Mouse (Mus musculus): Measurements from ENCODE around the gene Ppp1r10. TPM values are rescaled to one million over a fixed set of nuclear protein-coding genes. Genes with fewer than 3 reads are reported as not detected.

Ppp1r10 gene
- polyA plus RNA-seq, 1 experiment from 2014 or later, result 23.6 TPM

DNA sequence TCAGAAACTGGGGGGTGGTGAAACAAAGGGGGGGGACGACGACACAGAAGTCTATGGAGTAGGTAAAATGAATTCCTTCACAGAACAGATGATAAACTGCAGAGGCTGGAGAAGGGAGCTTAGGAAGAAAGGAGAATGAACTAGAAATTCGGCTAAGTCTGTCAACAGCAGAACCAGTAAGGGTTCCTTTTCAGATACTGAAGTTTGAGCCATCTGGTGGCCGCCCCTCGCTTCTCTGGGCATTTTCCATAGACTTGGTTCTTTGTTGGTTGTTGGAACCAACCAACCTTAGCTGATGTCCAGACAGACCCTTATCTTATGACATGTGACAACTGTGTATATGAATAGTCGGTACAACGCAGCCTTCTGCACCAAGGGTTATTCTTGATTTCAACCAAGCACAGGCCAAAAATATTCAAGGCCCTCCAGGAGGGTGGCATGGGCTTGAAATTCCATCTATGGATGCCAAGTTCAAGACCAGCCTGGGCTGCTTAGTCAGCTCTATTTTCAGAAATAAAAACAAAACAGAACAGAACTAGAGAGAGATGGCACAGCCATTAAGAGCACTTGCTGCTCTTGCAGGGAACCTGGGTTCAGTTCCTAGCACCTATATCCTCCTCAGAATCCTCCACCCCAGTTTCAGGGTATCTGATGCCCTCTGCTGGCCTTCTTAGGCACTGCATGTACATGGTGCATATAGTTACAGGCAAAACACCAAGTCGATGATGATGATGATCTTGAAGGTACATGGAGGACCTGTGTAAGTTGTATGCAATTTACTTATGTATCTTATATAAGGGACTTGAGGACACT, 45.1 kb upstream of the Ppp1r10 start:
- ATAC-seq (ENCODE audit: insufficient number of reproducible peaks, insufficient read depth, low FRiP score, low read depth), result no peak
- Histone ChIP-seq H3K27ac (replicated peaks in 1 of 2; ENCODE audit: control insufficient read depth in 1 of 2, insufficient read depth in 1 of 2, low read depth in 2 of 2, low read length in 2 of 2) (peak overlapping the region; percentile 88 to 94), H3K4me3 (ENCODE audit: control insufficient read depth in 1 of 2, insufficient read depth in 1 of 2, low read depth in 1 of 2, low read length in 2 of 2) (peak overlapping the region; percentile 52 to 78), H3K9ac (ENCODE audit: low read length) (peak overlapping the region; percentile 88), H3K4me1 (ENCODE audit: control insufficient read depth in 2 of 2, insufficient read depth in 2 of 2, low read length in 2 of 2) (peaks cover 15 to 49% of the 10 kb centered on the region in 2 experiments), H3K36me3 (ENCODE audit: control insufficient read depth, insufficient read depth, low read length) (peaks cover 51% of the 10 kb centered on the region), H3K27me3 (ENCODE audit: control insufficient read depth, insufficient read depth, low read length) (no peaks in the 10 kb centered on the region), H3K9me3 (ENCODE audit: control insufficient read depth, low read length) (peaks cover 3% of the 10 kb centered on the region; the same call in 1 of the 2 replicates), H3K4me2 (ENCODE audit: low read length) (peak overlapping the region; percentile 92)
- WGBS, result 45% methylated on average over 8 of the region's 8 CpGs

DNA sequence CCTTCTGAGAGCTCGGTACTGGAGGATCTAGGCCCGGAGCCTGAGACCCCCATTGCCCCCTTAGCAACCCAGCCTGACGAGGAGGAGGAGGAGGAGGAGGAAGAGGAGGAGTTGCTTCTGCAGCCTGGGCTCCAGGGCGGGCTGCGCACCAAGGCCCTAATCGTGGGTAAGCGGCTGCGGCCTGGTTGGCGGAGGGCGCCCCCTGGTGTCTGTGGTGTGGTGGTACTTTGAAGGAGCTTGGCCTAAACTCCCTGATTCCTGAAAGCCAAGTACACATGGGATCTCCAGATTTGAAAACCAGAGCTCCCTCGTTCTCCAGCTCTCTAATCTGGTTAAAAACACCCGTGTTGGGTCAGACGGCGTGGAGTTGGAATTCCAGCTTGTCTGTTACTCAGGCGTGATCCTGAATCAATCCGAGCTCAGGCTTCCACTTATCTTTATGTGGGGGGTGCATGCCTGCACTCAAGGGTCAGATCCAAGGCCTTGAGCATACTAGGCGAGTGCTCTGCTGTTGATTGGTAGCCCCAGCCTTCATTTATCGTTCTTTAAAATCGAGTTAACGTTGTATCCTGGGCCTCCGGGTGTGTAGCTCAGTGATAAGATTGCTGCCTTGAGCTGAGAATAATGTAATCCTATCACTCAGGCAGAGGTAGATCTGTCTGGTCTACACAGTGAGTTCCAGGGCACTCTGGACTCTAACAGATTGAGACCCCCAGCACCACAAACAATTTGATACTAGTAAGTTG, 42.3 kb upstream of the Ppp1r10 start:
- peak overlapping the region; percentile 50; the same call in 1 of the 2 replicates for H3K9ac ChIP-seq (ENCODE audit: low read length)
- peaks cover 55% of the 10 kb centered on the region for H3K36me3 ChIP-seq (ENCODE audit: control insufficient read depth, insufficient read depth, low read length)
- ATAC-seq (ENCODE audit: insufficient number of reproducible peaks, insufficient read depth, low FRiP score, low read depth), result no peak
- WGBS, result 25% methylated on average over 21 of the region's 21 CpGs
- H3K4me1 ChIP-seq (ENCODE audit: control insufficient read depth in 2 of 2, insufficient read depth in 2 of 2, low read length in 2 of 2), result peaks cover 8 to 34% of the 10 kb centered on the region in 2 experiments
- peaks cover 3% of the 10 kb centered on the region; the same call in 1 of the 2 replicates for H3K9me3 ChIP-seq (ENCODE audit: control insufficient read depth, low read length)
- H3K4me3 ChIP-seq (ENCODE audit: control insufficient read depth in 1 of 2, insufficient read depth in 1 of 2, low read depth in 1 of 2, low read length in 2 of 2), result no peak overlapping the region
- H3K4me2 ChIP-seq (ENCODE audit: low read length), result peak overlapping the region; percentile 40
- no peak overlapping the region; a peak in 1 of 4 replicates for H3K27ac ChIP-seq (replicated peaks in 1 of 2; ENCODE audit: control insufficient read depth in 1 of 2, insufficient read depth in 1 of 2, low read depth in 2 of 2, low read length in 2 of 2)
- H3K27me3 ChIP-seq (ENCODE audit: control insufficient read depth, insufficient read depth, low read length), result no peaks in the 10 kb centered on the region

DNA sequence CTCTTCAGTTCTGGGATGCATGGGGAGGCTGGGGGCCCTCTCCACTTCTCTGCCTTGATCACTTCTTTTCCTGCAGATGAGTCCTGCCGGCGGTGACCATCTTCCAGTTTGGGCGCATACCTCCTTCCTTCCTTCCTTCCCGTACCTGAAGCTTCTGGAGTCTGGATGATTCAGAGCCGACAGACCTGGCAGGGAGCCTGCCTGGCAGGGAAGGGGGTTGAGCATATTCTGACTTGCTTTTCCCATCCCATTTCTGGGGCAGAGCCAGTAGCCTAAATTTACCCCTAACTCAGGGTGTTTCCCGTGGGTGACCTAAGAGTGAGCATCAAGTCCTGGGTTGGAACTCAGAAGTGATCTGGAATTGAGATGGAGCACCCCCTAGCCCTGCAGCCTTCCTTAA, 41.5 kb upstream of the Ppp1r10 start:
- no peaks in the 10 kb centered on the region for H3K27me3 ChIP-seq (ENCODE audit: control insufficient read depth, insufficient read depth, low read length)
- no peak overlapping the region for H3K27ac ChIP-seq (replicated peaks in 1 of 2; ENCODE audit: control insufficient read depth in 1 of 2, insufficient read depth in 1 of 2, low read depth in 2 of 2, low read length in 2 of 2)
- peaks cover 6 to 29% of the 10 kb centered on the region in 2 experiments; a peak in 3 of 4 replicates for H3K4me1 ChIP-seq (ENCODE audit: control insufficient read depth in 2 of 2, insufficient read depth in 2 of 2, low read length in 2 of 2)
- no peak for ATAC-seq (ENCODE audit: insufficient number of reproducible peaks, insufficient read depth, low FRiP score, low read depth)
- WGBS, result 84% methylated on average over 6 of the region's 6 CpGs
- no peak overlapping the region for H3K4me2 ChIP-seq (ENCODE audit: low read length)
- no peak overlapping the region for H3K4me3 ChIP-seq (ENCODE audit: control insufficient read depth in 1 of 2, insufficient read depth in 1 of 2, low read depth in 1 of 2, low read length in 2 of 2)
- H3K36me3 ChIP-seq (ENCODE audit: control insufficient read depth, insufficient read depth, low read length), result peaks cover 55% of the 10 kb centered on the region
- peaks cover 3% of the 10 kb centered on the region; the same call in 1 of the 2 replicates for H3K9me3 ChIP-seq (ENCODE audit: control insufficient read depth, low read length)
- no peak overlapping the region for H3K9ac ChIP-seq (ENCODE audit: low read length)

DNA sequence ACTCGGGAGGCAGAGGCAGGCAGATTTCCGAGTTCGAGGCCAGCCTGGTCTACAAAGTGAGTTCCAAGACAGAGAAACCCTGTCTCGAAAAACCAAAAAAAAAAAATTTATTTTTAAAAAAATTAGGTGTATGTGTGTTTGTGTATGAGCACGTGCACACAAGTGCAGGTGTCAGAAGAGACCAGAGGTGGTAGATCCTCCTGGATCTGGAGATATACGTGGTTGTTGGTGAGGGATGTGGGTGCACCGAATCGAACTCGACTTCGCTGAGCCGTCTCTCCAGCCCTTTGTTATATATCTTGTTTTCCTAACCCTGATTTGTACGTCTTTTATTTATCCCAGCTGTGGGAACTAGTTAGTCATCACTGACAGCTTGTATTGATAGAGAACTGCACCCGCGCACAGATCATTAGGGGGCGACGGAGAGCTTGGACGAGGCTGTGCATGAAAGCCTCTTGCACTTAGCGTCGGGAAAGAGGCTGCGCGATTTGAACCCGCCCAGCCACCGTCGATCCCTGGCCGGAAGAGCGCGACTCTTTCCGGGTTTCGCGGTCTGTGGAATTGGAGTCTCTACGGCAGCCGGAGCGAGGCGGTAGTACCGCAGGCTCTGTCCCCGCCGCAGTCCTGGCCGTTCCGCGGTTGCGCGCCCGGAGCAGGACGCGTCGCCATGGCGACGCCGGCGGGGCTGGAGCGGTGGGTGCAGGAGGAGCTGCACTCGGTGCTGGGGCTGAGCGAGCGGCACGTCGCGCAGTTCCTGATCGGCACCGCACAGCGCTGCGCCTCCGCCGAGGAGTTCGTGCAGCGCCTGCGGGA, 36.8 kb upstream of the Ppp1r10 start, which contains the start of gene Dhx16:
Dhx16 (plus strand) TSS at position 575 of the 813 bp plus-strand sequence.
- no peaks in the 10 kb centered on the region for H3K9me3 ChIP-seq (ENCODE audit: control insufficient read depth, low read length)
- peak within 1 kb of the TSS in 1 of 2 experiments; percentile 35; a peak in 2 of 4 replicates for H3K27ac ChIP-seq (replicated peaks in 1 of 2; ENCODE audit: control insufficient read depth in 1 of 2, insufficient read depth in 1 of 2, low read depth in 2 of 2, low read length in 2 of 2)
- WGBS, result 6% methylated on average over 66 of the region's 66 CpGs
- H3K36me3 ChIP-seq (ENCODE audit: control insufficient read depth, insufficient read depth, low read length), result peaks cover 56% of the 10 kb centered on the region
- H3K27me3 ChIP-seq (ENCODE audit: control insufficient read depth, insufficient read depth, low read length), result no peaks in the 10 kb centered on the region
- peak within 1 kb of the TSS; percentile 61 to 89 for H3K4me3 ChIP-seq (ENCODE audit: control insufficient read depth in 1 of 2, insufficient read depth in 1 of 2, low read depth in 1 of 2, low read length in 2 of 2)
- peak within 1 kb of the TSS; percentile 86 for H3K9ac ChIP-seq (ENCODE audit: low read length)
- H3K4me2 ChIP-seq (ENCODE audit: low read length), result peak within 1 kb of the TSS; percentile 66
- peaks cover 0 to 7% of the 10 kb centered on the region in 2 experiments; a peak in 3 of 4 replicates for H3K4me1 ChIP-seq (ENCODE audit: control insufficient read depth in 2 of 2, insufficient read depth in 2 of 2, low read length in 2 of 2)
- ATAC-seq (ENCODE audit: insufficient number of reproducible peaks, insufficient read depth, low FRiP score, low read depth), result peak; percentile 74

DNA sequence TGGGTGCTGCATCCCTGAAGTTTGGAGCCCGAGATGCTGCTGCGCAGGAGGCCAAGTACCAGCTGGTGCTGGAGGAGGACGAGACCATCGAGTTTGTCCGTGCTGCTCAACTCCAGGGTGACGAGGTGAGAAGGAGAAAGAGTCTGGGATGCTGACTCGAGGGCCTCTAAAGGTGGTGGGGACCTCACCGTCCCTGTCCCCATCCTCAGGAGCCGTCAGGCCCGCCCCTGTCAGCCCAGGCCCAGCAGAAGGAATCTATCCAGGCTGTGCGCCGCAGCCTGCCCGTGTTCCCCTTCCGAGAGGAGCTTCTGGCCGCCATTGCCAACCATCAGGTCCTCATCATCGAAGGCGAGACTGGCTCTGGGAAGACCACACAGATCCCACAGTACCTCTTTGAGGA, 33.3 kb upstream of the Ppp1r10 start:
- Histone ChIP-seq H3K9ac (ENCODE audit: low read length) (no peak overlapping the region), H3K27ac (replicated peaks in 1 of 2; ENCODE audit: control insufficient read depth in 1 of 2, insufficient read depth in 1 of 2, low read depth in 2 of 2, low read length in 2 of 2) (no peak overlapping the region), H3K4me3 (ENCODE audit: control insufficient read depth in 1 of 2, insufficient read depth in 1 of 2, low read depth in 1 of 2, low read length in 2 of 2) (no peak overlapping the region), H3K36me3 (ENCODE audit: control insufficient read depth, insufficient read depth, low read length) (peaks cover 66% of the 10 kb centered on the region), H3K27me3 (ENCODE audit: control insufficient read depth, insufficient read depth, low read length) (no peaks in the 10 kb centered on the region), H3K9me3 (ENCODE audit: control insufficient read depth, low read length) (no peaks in the 10 kb centered on the region), H3K4me2 (ENCODE audit: low read length) (no peak overlapping the region), H3K4me1 (ENCODE audit: control insufficient read depth in 2 of 2, insufficient read depth in 2 of 2, low read length in 2 of 2) (peaks cover 0 to 7% of the 10 kb centered on the region in 2 experiments; a peak in 3 of 4 replicates)
- WGBS, result 88% methylated on average over 17 of the region's 17 CpGs
- ATAC-seq (ENCODE audit: insufficient number of reproducible peaks, insufficient read depth, low FRiP score, low read depth), result no peak

DNA sequence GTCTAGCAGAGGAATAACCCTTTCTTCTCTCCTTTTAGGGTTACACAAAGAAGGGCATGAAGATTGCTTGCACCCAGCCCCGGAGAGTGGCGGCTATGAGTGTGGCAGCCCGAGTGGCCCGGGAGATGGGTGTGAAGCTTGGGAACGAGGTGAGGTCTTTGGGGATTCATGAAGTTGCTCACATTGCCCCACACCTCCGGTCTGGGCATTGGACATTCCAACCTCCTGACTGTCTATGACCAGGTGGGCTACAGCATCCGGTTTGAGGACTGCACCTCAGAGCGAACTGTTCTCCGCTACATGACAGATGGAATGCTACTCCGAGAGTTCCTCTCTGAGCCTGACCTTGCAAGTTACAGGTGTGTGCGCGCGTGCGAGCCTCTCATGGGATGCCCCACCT, 32.5 kb upstream of the Ppp1r10 start:
- Histone ChIP-seq H3K9ac (ENCODE audit: low read length) (no peak overlapping the region), H3K27me3 (ENCODE audit: control insufficient read depth, insufficient read depth, low read length) (no peaks in the 10 kb centered on the region), H3K9me3 (ENCODE audit: control insufficient read depth, low read length) (no peaks in the 10 kb centered on the region), H3K4me1 (ENCODE audit: control insufficient read depth in 2 of 2, insufficient read depth in 2 of 2, low read length in 2 of 2) (peaks cover 0 to 7% of the 10 kb centered on the region in 2 experiments; a peak in 3 of 4 replicates), H3K36me3 (ENCODE audit: control insufficient read depth, insufficient read depth, low read length) (peaks cover 74% of the 10 kb centered on the region), H3K4me3 (ENCODE audit: control insufficient read depth in 1 of 2, insufficient read depth in 1 of 2, low read depth in 1 of 2, low read length in 2 of 2) (no peak overlapping the region), H3K4me2 (ENCODE audit: low read length) (no peak overlapping the region), H3K27ac (replicated peaks in 1 of 2; ENCODE audit: control insufficient read depth in 1 of 2, insufficient read depth in 1 of 2, low read depth in 2 of 2, low read length in 2 of 2) (no peak overlapping the region)
- 94% methylated on average over 14 of the region's 14 CpGs for WGBS
- ATAC-seq (ENCODE audit: insufficient number of reproducible peaks, insufficient read depth, low FRiP score, low read depth), result no peak

DNA sequence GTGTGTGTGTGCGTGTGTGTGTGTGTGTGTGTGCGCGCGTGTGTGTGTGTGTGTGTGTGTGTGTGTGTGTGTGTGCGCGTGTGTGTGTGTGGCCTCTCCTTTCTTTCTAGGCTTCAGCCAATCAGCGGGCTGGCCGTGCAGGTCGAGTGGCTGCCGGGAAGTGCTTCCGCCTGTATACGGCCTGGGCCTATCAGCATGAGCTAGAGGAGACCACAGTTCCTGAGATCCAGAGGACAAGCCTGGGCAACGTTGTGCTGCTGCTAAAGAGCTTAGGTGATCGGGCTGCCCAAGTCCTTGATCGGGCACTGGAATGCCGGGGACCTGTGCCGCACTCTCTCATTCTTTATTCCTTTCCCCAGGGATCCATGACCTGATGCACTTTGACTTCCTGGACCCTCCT, 28.5 kb upstream of the Ppp1r10 start:
- Histone ChIP-seq H3K27me3 (ENCODE audit: control insufficient read depth, insufficient read depth, low read length) (no peaks in the 10 kb centered on the region), H3K9ac (ENCODE audit: low read length) (no peak overlapping the region), H3K4me1 (ENCODE audit: control insufficient read depth in 2 of 2, insufficient read depth in 2 of 2, low read length in 2 of 2) (no peaks in the 10 kb centered on the region), H3K4me2 (ENCODE audit: low read length) (no peak overlapping the region), H3K4me3 (ENCODE audit: control insufficient read depth in 1 of 2, insufficient read depth in 1 of 2, low read depth in 1 of 2, low read length in 2 of 2) (no peak overlapping the region), H3K27ac (replicated peaks in 1 of 2; ENCODE audit: control insufficient read depth in 1 of 2, insufficient read depth in 1 of 2, low read depth in 2 of 2, low read length in 2 of 2) (no peak overlapping the region), H3K36me3 (ENCODE audit: control insufficient read depth, insufficient read depth, low read length) (peaks cover 100% of the 10 kb centered on the region), H3K9me3 (ENCODE audit: control insufficient read depth, low read length) (no peaks in the 10 kb centered on the region)
- ATAC-seq (ENCODE audit: insufficient number of reproducible peaks, insufficient read depth, low FRiP score, low read depth), result no peak
- 64% methylated on average over 16 of the region's 17 CpGs for WGBS

All from heart, embryonic 14.5 days (tissue).